Mouse (Mus musculus) CH12.LX (cell line): ENCODE data around the gene Mrpl46. TPM values are rescaled to one million over a fixed set of nuclear protein-coding genes. Genes with fewer than 3 reads are reported as not detected.

ENCODE experiments used
- DNase-seq: peaks from one replicate; pipeline ENCODE4 v3.0.0-alpha.2; 2013; ENCODE audit errors: extremely low read depth
- H3K27ac ChIP-seq: 2 replicates; pipeline ENCODE4 v1.5.1; 2012; ENCODE audit warnings: low read depth, mild to moderate bottlenecking, control low read depth, moderate library complexity; ENCODE audit not compliant: insufficient read depth
- H3K27me3 ChIP-seq: replicated peaks from 2 replicates; pipeline ENCODE3; 2012; ENCODE audit warnings: inconsistent platforms
- H3K36me3 ChIP-seq, 2 experiments: replicated peaks in 1 of 2; 2 replicates each; pipeline versions ENCODE3 to v1.6.1; 2012; ENCODE audit warnings: inconsistent platforms in 1 of 2, low read length in 1 of 2, mild to moderate bottlenecking in 1 of 2, mixed read lengths in 1 of 2, moderate library complexity in 1 of 2; ENCODE audit not compliant: control insufficient read depth in 1 of 2, insufficient read depth in 1 of 2
- H3K4me1 ChIP-seq, 2 experiments: 2 replicates each; pipeline ENCODE4 v1.6.1; 2012; ENCODE audit warnings: inconsistent platforms in 1 of 2, moderate library complexity in 1 of 2; ENCODE audit not compliant: insufficient read depth in 2 of 2, control insufficient read depth in 1 of 2
- H3K4me2 ChIP-seq: 2 replicates; pipeline ENCODE4 v1.6.1; 2012; ENCODE audit warnings: low read depth, mild to moderate bottlenecking, control low read depth; ENCODE audit not compliant: poor library complexity, insufficient read depth, severe bottlenecking
- H3K4me3 ChIP-seq, 3 experiments: fragments of 150-350 bp in 1 of 3; sonication (generic) in 1 of 3; replicated peaks in 1 of 3; 2 replicates each; pipeline versions ENCODE3 to v1.5.1; 2011 to 2012; ENCODE audit warnings: low read depth in 2 of 3, low read length in 2 of 3, mild to moderate bottlenecking in 2 of 3, moderate library complexity in 2 of 3, control low read depth in 1 of 3, improper control_type of control experiment in 1 of 3, inconsistent platforms in 1 of 3, mixed read lengths in 1 of 3; ENCODE audit not compliant: poor library complexity in 1 of 3
- H3K79me2 ChIP-seq: replicated peaks from 2 replicates; pipeline ENCODE4 v1.6.1; 2012; ENCODE audit warnings: mild to moderate bottlenecking, moderate library complexity; ENCODE audit not compliant: control insufficient read depth, poor library complexity, insufficient read depth, severe bottlenecking; ENCODE audit errors: extremely low read depth
- H3K9ac ChIP-seq: 2 replicates; pipeline ENCODE4 v1.6.1; 2012; ENCODE audit warnings: low read depth, mild to moderate bottlenecking, control low read depth, moderate library complexity; ENCODE audit not compliant: insufficient read depth
- H3K9me3 ChIP-seq: replicated peaks from 2 replicates; pipeline ENCODE3; 2012; ENCODE audit warnings: low read length, inconsistent platforms, mixed read lengths
- CHD2 ChIP-seq: IDR thresholded peaks from 2 replicates; pipeline ENCODE4 v1.6.1; 2011; ENCODE audit warnings: low read length, improper control_type of control experiment
- E2F4 ChIP-seq: IDR thresholded peaks from 2 replicates; pipeline ENCODE4 v1.6.1; 2011; ENCODE audit warnings: low read depth, low read length, improper control_type of control experiment; ENCODE audit not compliant: insufficient replicate concordance
- ELF1 ChIP-seq: IDR thresholded peaks from 2 replicates; pipeline ENCODE4 v1.6.1; 2014; ENCODE audit warnings: low read depth, mild to moderate bottlenecking, inconsistent platforms, low read length, improper control_type of control experiment
- EP300 ChIP-seq: IDR thresholded peaks from 2 replicates; pipeline ENCODE4 v1.6.1; 2011; ENCODE audit warnings: low read length, improper control_type of control experiment
- ETS1 ChIP-seq: conservative IDR thresholded peaks from 2 replicates; pipeline ENCODE4 v1.6.1; 2012; ENCODE audit warnings: low read depth, mild to moderate bottlenecking, inconsistent platforms, low read length, improper control_type of control experiment, moderate library complexity
- JUN ChIP-seq: IDR thresholded peaks from 2 replicates; pipeline ENCODE4 v1.6.1; 2011; ENCODE audit warnings: low read depth, mild to moderate bottlenecking, low read length, improper control_type of control experiment, moderate library complexity; ENCODE audit not compliant: insufficient read depth
- KAT2A ChIP-seq: IDR thresholded peaks from 2 replicates; pipeline ENCODE4 v1.6.1; 2012; ENCODE audit warnings: low read length, improper control_type of control experiment, inconsistent platforms; ENCODE audit not compliant: insufficient replicate concordance
- MAX ChIP-seq: IDR thresholded peaks from 2 replicates; pipeline ENCODE4 v1.6.1; 2011; ENCODE audit warnings: low read length, improper control_type of control experiment
- MAZ ChIP-seq: IDR thresholded peaks from 2 replicates; pipeline ENCODE4 v1.6.1; 2012; ENCODE audit warnings: low read depth, mild to moderate bottlenecking, inconsistent platforms, low read length, improper control_type of control experiment, moderate library complexity
- MEF2A ChIP-seq: IDR thresholded peaks from 2 replicates; pipeline ENCODE4 v1.6.1; 2014; ENCODE audit warnings: low read depth, mild to moderate bottlenecking, inconsistent platforms, low read length, improper control_type of control experiment, borderline replicate concordance
- MYC ChIP-seq: IDR thresholded peaks from 2 replicates; pipeline ENCODE4 v1.6.1; 2011; ENCODE audit warnings: low read depth, mild to moderate bottlenecking, improper control_type of control experiment, low read length
- NELFE ChIP-seq: IDR thresholded peaks from 2 replicates; pipeline ENCODE4 v1.6.1; 2011; ENCODE audit warnings: low read depth, low read length, improper control_type of control experiment
- NRF1 ChIP-seq: IDR thresholded peaks from 2 replicates; pipeline ENCODE4 v1.6.1; 2014; ENCODE audit warnings: low read depth, mild to moderate bottlenecking, inconsistent platforms, low read length, improper control_type of control experiment, moderate library complexity
- POLR2A ChIP-seq: IDR thresholded peaks from 2 replicates; pipeline ENCODE4 v1.6.1; 2011; ENCODE audit warnings: low read depth, mild to moderate bottlenecking, improper control_type of control experiment, low read length
- RAD21 ChIP-seq: IDR thresholded peaks from 2 replicates; pipeline ENCODE4 v1.6.1; 2011; ENCODE audit warnings: low read depth, mild to moderate bottlenecking, low read length, improper control_type of control experiment, moderate library complexity
- TCF12 ChIP-seq: IDR thresholded peaks from 2 replicates; pipeline ENCODE4 v1.6.1; 2014; ENCODE audit warnings: low read depth, mild to moderate bottlenecking, inconsistent platforms, low read length, improper control_type of control experiment
- ZKSCAN1 ChIP-seq: IDR thresholded peaks from 2 replicates; pipeline ENCODE4 v1.6.1; 2012; ENCODE audit warnings: low read depth, inconsistent platforms, low read length, improper control_type of control experiment, borderline replicate concordance
- dilution Hi-C: fragments of 300-500 bp; cut with MboI; formaldehyde crosslinking; loops from 2 replicates; pipeline ENCODE4 v1.14.3; 2020; ENCODE audit warnings: low sequenced_read_pairs; ENCODE audit not compliant: extremely low pct_unique_long_range_greater_than_20kb, extremely low pct_ligation_motif_present
- in situ Hi-C: fragments of 300-500 bp; cut with MboI; formaldehyde crosslinking; loops from 3 replicates; pipeline ENCODE4 v1.14.3; 2019; ENCODE audit warnings: low sequenced_read_pairs, low pct_ligation_motif_present, low pct_unique_long_range_greater_than_20kb, mixed read lengths
- polyA plus RNA-seq: library from polyadenylated mRNA; unstranded; fragments of >175 nt; gene quantifications from 2 replicates; pipeline ENCODE4 v1.2.1, GENCODE M21; 2012; ENCODE audit warnings: low read depth; ENCODE audit not compliant: insufficient read length
- total RNA-seq, 2 experiments: library from RNA; depleted of rRNA; stranded (reverse); fragments of 300-350 nt in 1 of 2; fragments of >200 nt in 1 of 2; gene quantifications; 2 replicates each; pipeline ENCODE4 v1.2.3; 2012 to 2014

Mrpl46 gene
- total and polyA plus RNA-seq, 3 experiments: 56.1 to 63.2 (median 62.8) TPM

GRCm38 (mm10) chr7:78752961-78753360 is 30.4 kb downstream of the Mrpl46 start:
- no peak overlapping the region for H3K9ac ChIP-seq
- H3K36me3 ChIP-seq: no peaks in the 10 kb centered on the region
- no peak for DNase-seq
- in situ Hi-C loops (no loop called here), dilution Hi-C loops (no loop called here)
- no peak for TF ChIP-seq ZKSCAN1
- no peak for TF ChIP-seq NELFE
- no peak for TF ChIP-seq TCF12
- TF ChIP-seq ETS1: no peak
- no peak for TF ChIP-seq POLR2A
- TF ChIP-seq MAX: no peak
- TF ChIP-seq MYC: no peak
- no peaks in the 10 kb centered on the region for H3K79me2 ChIP-seq
- H3K9me3 ChIP-seq: no peaks in the 10 kb centered on the region
- H3K4me2 ChIP-seq: no peak overlapping the region
- no peak overlapping the region for H3K4me3 ChIP-seq
- no peaks in the 10 kb centered on the region for H3K4me1 ChIP-seq
- H3K27me3 ChIP-seq: peaks cover 84% of the 10 kb centered on the region
- no peak overlapping the region for H3K27ac ChIP-seq

- in situ Hi-C loops: no loop called here
- dilution Hi-C loops: no loop called here
- no peak overlapping the region for H3K9ac ChIP-seq
- H3K79me2 ChIP-seq: no peaks in the 10 kb centered on the region
- H3K27me3 ChIP-seq: peaks cover 73% of the 10 kb centered on the region
- H3K9me3 ChIP-seq: no peaks in the 10 kb centered on the region
- H3K4me3 ChIP-seq: no peak overlapping the region
- DNase-seq: no peak
- H3K4me2 ChIP-seq: no peak overlapping the region
- no peak for TF ChIP-seq MAZ
- no peak overlapping the region for H3K27ac ChIP-seq
- H3K36me3 ChIP-seq: no peaks in the 10 kb centered on the region
- H3K4me1 ChIP-seq: no peaks in the 10 kb centered on the region
Measured at GRCm38 (mm10) chr7:78743731-78744385, 39.5 kb downstream of the Mrpl46 start.

GRCm38 (mm10) chr7:78739351-78740000 is 43.9 kb downstream of the Mrpl46 start:
- H3K79me2 ChIP-seq: no peaks in the 10 kb centered on the region
- no peak overlapping the region for H3K27ac ChIP-seq
- H3K27me3 ChIP-seq: peaks cover 85% of the 10 kb centered on the region
- no peak overlapping the region for H3K4me2 ChIP-seq
- H3K9ac ChIP-seq: no peak overlapping the region
- H3K36me3 ChIP-seq: no peaks in the 10 kb centered on the region
- no peaks in the 10 kb centered on the region for H3K9me3 ChIP-seq
- dilution Hi-C loops (no loop called here), in situ Hi-C loops (no loop called here)
- no peak for TF ChIP-seq E2F4
- no peak for TF ChIP-seq MEF2A
- TF ChIP-seq NRF1: no peak
- TF ChIP-seq RAD21: no peak
- TF ChIP-seq CHD2: no peak
- TF ChIP-seq ELF1: no peak
- no peak for TF ChIP-seq ZKSCAN1
- TF ChIP-seq EP300: no peak
- no peak for TF ChIP-seq JUN
- no peak for TF ChIP-seq MAZ
- TF ChIP-seq KAT2A: no peak
- H3K4me3 ChIP-seq: no peak overlapping the region
- no peak for DNase-seq
- H3K4me1 ChIP-seq: no peaks in the 10 kb centered on the region
